Mouse (Mus musculus) lung, embryonic 14.5 days (tissue): ENCODE measurements at regions not wholly inside any gene's neighbourhood (a gene's known extent, or its start where the extent isn't known, plus 50 kb on each side); places are given as distances from the start of the nearest gene placed in this dataset.

Experiments
- ATAC-seq: fragments of 200-750 bp; cut with Nextera tagmentation; 2 replicates; pipeline ENCODE4 v1.8.0; 2017; ENCODE audit warnings: mild to moderate bottlenecking, moderate TSS enrichment, moderate library complexity; ENCODE audit not compliant: insufficient read depth
- DNase-seq: peaks from one replicate; pipeline ENCODE4 v3.0.0-alpha.2; 2015
- H3K27ac ChIP-seq: fragments of 300-500 bp; sonication (generic); 2 replicates; pipeline ENCODE4 v1.5.1; 2014; ENCODE audit warnings: low read depth, mild to moderate bottlenecking, moderate library complexity
- H3K27me3 ChIP-seq: fragments of 300-500 bp; sonication (generic); 2 replicates; pipeline ENCODE4 v1.6.1; 2014; ENCODE audit warnings: low read length, control low read depth; ENCODE audit not compliant: insufficient read depth
- H3K36me3 ChIP-seq: fragments of 300-500 bp; sonication (generic); 2 replicates; pipeline ENCODE4 v1.6.1; 2014; ENCODE audit warnings: control low read depth; ENCODE audit not compliant: insufficient read depth
- H3K4me1 ChIP-seq: fragments of 300-500 bp; sonication (generic); 2 replicates; pipeline ENCODE4 v1.6.1; 2014; ENCODE audit warnings: antibody characterized with exemption, control low read depth; ENCODE audit not compliant: insufficient read depth
- H3K4me2 ChIP-seq: fragments of 300-500 bp; sonication (generic); 2 replicates; pipeline ENCODE4 v1.6.1; 2014; ENCODE audit warnings: mild to moderate bottlenecking
- H3K4me3 ChIP-seq: fragments of 300-500 bp; sonication (generic); 2 replicates; pipeline ENCODE4 v1.5.1; 2014; ENCODE audit warnings: low read depth, low read length
- H3K9ac ChIP-seq: fragments of 300-500 bp; sonication (generic); 2 replicates; pipeline ENCODE4 v1.6.1; 2014
- H3K9me3 ChIP-seq: fragments of 300-500 bp; sonication (generic); 2 replicates; pipeline ENCODE4 v1.6.1; 2016; ENCODE audit warnings: low read depth, low read length, control low read depth
- CTCF ChIP-seq: IDR thresholded peaks from 2 replicates; pipeline ENCODE4 v1.5.1; 2016; ENCODE audit warnings: antibody characterized with exemption, low read depth
- WGBS: fragments of 180-500 bp; shearing (Covaris S2); extraction: QIAGEN DNeasy Blood & Tissue Kit; methylation state at CpG from one replicate; pipeline ENCODE4 v1.1.7; 2014; 5-methylcytosine and 5-hydroxymethylcytosine counted together

GRCm38 (mm10) chr14:68022925-68023324 lies 1271.2 kb downstream of the Synb start:
- Histone ChIP-seq H3K36me3 (no peaks in the 10 kb centered on the region), H3K9me3 (no peaks in the 10 kb centered on the region), H3K4me1 (no peaks in the 10 kb centered on the region), H3K27ac (no peak overlapping the region), H3K27me3 (no peaks in the 10 kb centered on the region), H3K9ac (no peak overlapping the region), H3K4me2 (no peak overlapping the region), H3K4me3 (no peak overlapping the region)
- 77% methylated on average over 10 of the region's 10 CpGs for WGBS
- ATAC-seq (no peak), DNase-seq (no peak)
- TF ChIP-seq CTCF, result no peak

GRCm38 (mm10) chr14:68021240-68021639 lies 1272.9 kb downstream of the Synb start:
- Histone ChIP-seq H3K4me3 (no peak overlapping the region), H3K4me2 (no peak overlapping the region), H3K36me3 (no peaks in the 10 kb centered on the region), H3K4me1 (no peaks in the 10 kb centered on the region), H3K9ac (no peak overlapping the region), H3K9me3 (no peaks in the 10 kb centered on the region), H3K27ac (no peak overlapping the region), H3K27me3 (no peaks in the 10 kb centered on the region)
- DNase-seq (peak; percentile 37), ATAC-seq (no peak)
- WGBS, result 46% methylated on average over 7 of the region's 7 CpGs
- TF ChIP-seq CTCF, result no peak

- WGBS, result 86% methylated on average over 6 of the region's 6 CpGs
- H3K36me3 ChIP-seq, result no peaks in the 10 kb centered on the region
- no peaks in the 10 kb centered on the region for H3K4me1 ChIP-seq
- TF ChIP-seq CTCF, result no peak
- no peaks in the 10 kb centered on the region for H3K27me3 ChIP-seq
- H3K4me3 ChIP-seq, result no peak overlapping the region
- no peak overlapping the region for H3K9ac ChIP-seq
- H3K9me3 ChIP-seq, result no peaks in the 10 kb centered on the region
- no peak overlapping the region for H3K4me2 ChIP-seq
- ATAC-seq (no peak), DNase-seq (no peak)
- H3K27ac ChIP-seq, result no peak overlapping the region
Measured at GRCm38 (mm10) chr14:68020769-68021168, 1273.3 kb downstream of the Synb start.

GRCm38 (mm10) chr14:68018686-68019085 lies 1275.4 kb downstream of the Synb start:
- Histone ChIP-seq H3K4me1 (no peaks in the 10 kb centered on the region), H3K27ac (no peak overlapping the region), H3K27me3 (no peaks in the 10 kb centered on the region), H3K9ac (no peak overlapping the region), H3K36me3 (no peaks in the 10 kb centered on the region), H3K4me3 (no peak overlapping the region), H3K4me2 (no peak overlapping the region), H3K9me3 (no peaks in the 10 kb centered on the region)
- DNase-seq, result no peak
- ATAC-seq, result no peak
- no peak for TF ChIP-seq CTCF

- Histone ChIP-seq H3K27me3 (no peaks in the 10 kb centered on the region), H3K4me3 (no peak overlapping the region), H3K9me3 (no peaks in the 10 kb centered on the region), H3K9ac (no peak overlapping the region), H3K36me3 (no peaks in the 10 kb centered on the region), H3K4me2 (no peak overlapping the region), H3K4me1 (no peaks in the 10 kb centered on the region), H3K27ac (no peak overlapping the region)
- ATAC-seq, result no peak
- WGBS, result 78% methylated on average over 7 of the region's 7 CpGs
- DNase-seq, result no peak
- no peak for TF ChIP-seq CTCF
Measured at GRCm38 (mm10) chr14:67996790-67997417, 1297.2 kb downstream of the Synb start.

- no peaks in the 10 kb centered on the region for H3K9me3 ChIP-seq
- ATAC-seq, result no peak
- H3K4me3 ChIP-seq, result no peak overlapping the region
- H3K4me1 ChIP-seq, result no peaks in the 10 kb centered on the region
- DNase-seq, result no peak
- H3K27me3 ChIP-seq, result no peaks in the 10 kb centered on the region
- H3K4me2 ChIP-seq, result no peak overlapping the region
- TF ChIP-seq CTCF, result no peak
- no peak overlapping the region for H3K27ac ChIP-seq
- no peak overlapping the region for H3K9ac ChIP-seq
- H3K36me3 ChIP-seq, result no peaks in the 10 kb centered on the region
- WGBS, result 55% methylated on average over 13 of the region's 13 CpGs
Measured at GRCm38 (mm10) chr14:67993611-67994051, 1300.5 kb downstream of the Synb start.

- Histone ChIP-seq H3K4me1 (no peaks in the 10 kb centered on the region), H3K27me3 (no peaks in the 10 kb centered on the region), H3K4me3 (no peak overlapping the region), H3K9me3 (no peaks in the 10 kb centered on the region), H3K4me2 (no peak overlapping the region), H3K9ac (no peak overlapping the region), H3K27ac (no peak overlapping the region), H3K36me3 (no peaks in the 10 kb centered on the region)
- ATAC-seq (no peak), DNase-seq (peak; percentile 89)
- 16% methylated on average over 8 of the region's 8 CpGs for WGBS
- TF ChIP-seq CTCF, result peak; percentile 93
Measured at GRCm38 (mm10) chr14:67993142-67993541, 1301.0 kb downstream of the Synb start.

- H3K27me3 ChIP-seq, result no peaks in the 10 kb centered on the region
- no peak for ATAC-seq
- no peaks in the 10 kb centered on the region for H3K36me3 ChIP-seq
- WGBS, result 54% methylated on average over 6 of the region's 6 CpGs
- TF ChIP-seq CTCF, result no peak
- H3K27ac ChIP-seq, result no peak overlapping the region
- DNase-seq, result no peak
- no peaks in the 10 kb centered on the region for H3K9me3 ChIP-seq
- H3K4me1 ChIP-seq, result no peaks in the 10 kb centered on the region
- no peak overlapping the region for H3K4me3 ChIP-seq
- H3K9ac ChIP-seq, result no peak overlapping the region
- no peak overlapping the region for H3K4me2 ChIP-seq
Measured at GRCm38 (mm10) chr14:67992088-67992487, 1302.0 kb downstream of the Synb start.
